Mouse (Mus musculus) gonadal fat pad, adult 2 months (tissue): ENCODE results near the gene Disc1. TPM values are rescaled to one million over a fixed set of nuclear protein-coding genes. Genes with fewer than 3 reads are reported as not detected.

Source experiments
- DNase-seq: peaks from one replicate; pipeline ENCODE4 v3.0.0-alpha.2; 2012; ENCODE audit warnings: low read depth
- polyA plus RNA-seq: library from polyadenylated mRNA; depleted of rRNA; stranded (reverse); fragments of >200 nt; gene quantifications from 2 replicates; pipeline ENCODE4 v1.2.3, GENCODE M21; 2012

The Disc1 gene
- polyA plus RNA-seq, 1 experiment, result 1.1 TPM

DNA sequence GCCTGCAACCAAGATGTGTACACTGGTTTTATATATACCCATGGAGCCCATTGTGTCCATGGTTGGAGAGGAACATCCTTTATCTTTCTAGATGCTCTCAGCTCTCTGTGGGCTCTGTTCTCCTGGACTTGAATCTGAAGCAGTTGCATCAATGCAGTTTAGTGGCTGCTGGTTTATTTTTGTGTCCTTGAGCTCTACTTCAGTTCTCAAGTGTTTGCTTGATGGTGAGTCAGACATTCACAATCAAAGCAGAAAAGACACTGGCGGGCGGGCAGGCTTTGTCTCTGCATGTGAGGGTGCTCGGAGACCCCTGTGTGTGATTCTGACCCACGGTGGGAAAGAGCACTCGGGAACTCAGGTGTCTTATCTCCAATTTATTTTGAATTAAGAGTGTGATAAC is 166.6 kb downstream of the Disc1 start:
- no peak for DNase-seq

DNA sequence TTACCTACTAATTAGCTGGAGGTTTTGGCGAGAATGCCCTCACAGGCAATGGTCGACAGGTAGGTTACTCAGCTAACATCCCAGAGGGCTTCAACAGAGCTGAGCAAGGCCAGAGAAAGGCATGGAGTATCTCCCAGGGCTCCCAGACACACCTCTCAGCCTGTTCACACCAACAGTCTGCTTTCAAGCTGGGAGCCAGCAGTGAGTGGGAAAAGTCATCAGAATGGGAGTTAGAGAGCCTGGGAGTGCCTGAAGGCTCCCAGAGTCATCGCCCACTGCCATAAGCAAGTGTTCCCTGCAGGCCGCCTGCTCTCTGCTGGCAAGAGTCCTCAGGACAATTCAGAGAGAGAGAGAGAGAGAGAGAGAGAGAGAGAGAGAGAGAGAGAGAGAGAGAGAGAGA is 167.1 kb downstream of the Disc1 start:
- DNase-seq, result no peak

GRCm38 (mm10) chr8:125223031-125223753 is 169.2 kb downstream of the Disc1 start:
- no peak for DNase-seq

GRCm38 (mm10) chr8:125224271-125224699 is 170.3 kb downstream of the Disc1 start:
- no peak for DNase-seq

- no peak for DNase-seq
These were observed 171.3 kb downstream of the Disc1 start for GRCm38 (mm10) chr8:125225266-125225665.

GRCm38 (mm10) chr8:125226989-125227624 is 173.1 kb downstream of the Disc1 start:
- DNase-seq, result no peak

GRCm38 (mm10) chr8:125230526-125231131 is 176.6 kb downstream of the Disc1 start:
- DNase-seq, result no peak

DNA sequence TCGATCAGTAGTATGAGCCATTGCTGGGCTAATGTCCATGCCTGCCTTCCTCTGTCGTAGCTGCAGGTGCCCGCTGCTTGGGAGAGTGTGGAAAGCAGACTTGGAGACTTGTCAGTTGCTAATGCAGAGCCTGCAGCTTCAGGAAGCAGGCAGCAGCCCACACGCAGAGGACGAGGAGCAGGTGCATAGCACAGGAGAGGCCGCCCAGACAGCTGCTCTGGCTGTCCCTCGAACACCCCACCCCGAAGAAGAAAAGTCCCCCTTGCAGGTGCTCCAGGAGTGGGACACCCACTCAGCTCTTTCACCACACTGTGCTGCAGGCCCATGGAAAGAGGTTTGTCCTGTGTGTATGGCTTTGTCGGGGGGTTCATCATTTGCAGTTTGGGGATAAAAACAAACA is 178.7 kb downstream of the Disc1 start:
- no peak for DNase-seq

DNA sequence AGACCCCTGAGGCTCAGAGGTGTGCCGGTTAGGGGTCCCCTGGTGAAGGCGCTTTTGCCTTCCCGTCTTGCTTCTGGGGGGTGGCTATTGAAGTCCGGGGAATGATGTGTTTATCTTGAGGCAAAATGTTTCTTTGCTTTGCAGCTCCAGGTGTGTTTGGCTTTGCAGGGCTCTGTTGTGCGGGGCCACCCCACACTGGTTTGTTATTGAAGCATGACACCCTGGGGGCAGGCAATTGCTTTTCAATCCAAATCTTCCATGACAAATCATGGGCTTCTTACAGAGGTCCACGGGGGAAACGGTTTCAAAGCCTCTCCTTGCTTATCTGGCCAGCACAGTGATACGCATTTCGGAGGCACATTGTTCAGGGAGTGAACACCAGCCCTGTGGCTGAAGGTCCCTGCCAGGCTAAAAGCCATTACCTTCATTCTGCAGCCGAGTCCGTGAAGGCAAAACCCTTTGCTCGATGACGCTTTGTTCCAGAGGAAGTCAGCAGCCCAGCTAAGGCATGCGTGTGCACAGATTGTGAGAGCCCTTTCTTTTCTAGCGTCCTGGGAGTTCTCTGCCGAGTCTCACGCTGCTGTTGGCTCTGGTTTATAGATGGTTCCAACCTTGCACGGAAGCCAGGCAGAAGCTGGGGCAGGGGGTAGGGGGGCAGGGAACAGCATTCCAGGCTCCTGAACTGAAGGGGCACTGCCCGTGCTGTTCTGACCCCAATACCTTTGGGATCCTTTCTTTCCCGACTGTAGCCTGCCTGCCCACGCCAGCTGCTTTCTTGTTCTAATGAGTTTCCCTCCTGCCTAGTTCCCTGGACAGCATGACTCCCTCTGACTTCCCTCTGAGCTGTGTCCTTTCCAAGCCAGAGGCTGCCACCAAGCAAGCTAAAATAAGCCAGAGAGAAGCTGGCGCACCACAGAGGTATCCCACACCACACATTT is 182.2 kb downstream of the Disc1 start:
- no peak for DNase-seq

- no peak for DNase-seq
These were observed 186.8 kb downstream of the Disc1 start for GRCm38 (mm10) chr8:125240763-125241162.

- DNase-seq, result no peak
These were observed 188.4 kb downstream of the Disc1 start for GRCm38 (mm10) chr8:125242382-125242781.

GRCm38 (mm10) chr8:125242921-125243320 is 188.9 kb downstream of the Disc1 start:
- DNase-seq, result no peak

GRCm38 (mm10) chr8:125246737-125247292 is 192.8 kb downstream of the Disc1 start:
- no peak for DNase-seq

DNA sequence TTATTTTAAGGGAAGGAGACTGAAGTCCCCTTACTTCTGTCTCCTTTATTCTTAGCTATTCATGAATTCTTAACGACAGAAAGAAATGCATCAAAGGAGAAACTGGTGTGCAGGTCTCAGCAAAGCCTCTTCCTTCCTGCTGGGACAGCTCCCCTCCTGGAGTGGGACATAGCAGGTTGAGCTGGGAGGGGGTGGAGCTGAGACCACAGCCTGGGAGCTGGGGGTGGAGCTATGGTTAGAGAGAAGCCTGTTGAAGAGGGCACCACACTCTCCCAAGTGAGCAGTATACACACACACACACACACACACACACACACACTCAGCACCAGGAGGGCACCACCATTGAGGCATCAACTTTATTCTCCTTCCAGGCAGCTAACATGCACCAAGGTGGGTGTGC is 193.4 kb downstream of the Disc1 start:
- no peak for DNase-seq

DNA sequence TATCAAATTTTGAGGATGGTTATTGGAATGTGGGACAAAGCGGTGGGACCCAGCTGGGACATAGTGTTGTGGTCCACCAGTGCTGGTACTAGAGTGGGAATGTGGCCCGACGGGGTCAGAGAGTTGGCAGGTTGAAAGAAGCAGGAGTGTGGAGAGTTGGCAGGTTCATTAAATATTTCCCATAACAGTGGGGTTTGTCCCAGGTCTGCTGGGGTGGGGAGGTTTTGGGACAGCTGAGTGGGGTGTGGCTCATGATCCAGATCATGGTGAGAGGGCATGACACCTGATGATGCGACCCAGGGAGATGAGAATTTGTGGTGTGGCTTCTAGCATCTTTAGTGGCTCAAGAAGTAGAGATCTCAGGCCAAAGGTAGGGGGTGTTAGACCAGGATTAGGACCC is 199.0 kb downstream of the Disc1 start:
- DNase-seq, result no peak

GRCm38 (mm10) chr8:125253505-125254180 is 199.6 kb downstream of the Disc1 start:
- no peak for DNase-seq

GRCm38 (mm10) chr8:125254188-125255005 is 200.4 kb downstream of the Disc1 start:
- no peak for DNase-seq

GRCm38 (mm10) chr8:125255006-125255685 is 201.2 kb downstream of the Disc1 start:
- no peak for DNase-seq

- DNase-seq, result no peak
These were observed 203.7 kb downstream of the Disc1 start for GRCm38 (mm10) chr8:125257660-125258059.
